Mouse (Mus musculus): ENCODE results near the gene Prkg1. TPM values are rescaled to one million over a fixed set of nuclear protein-coding genes. Genes with fewer than 3 reads are reported as not detected.
A peak's percentile ranks its signal among the peaks of the same experiment; 100 is the strongest.

Prkg1 gene
- polyA plus RNA-seq, 1 experiment from 2014 or later = 13.7 TPM

GRCm38 (mm10) chr19:31026797-31027196 is 738.0 kb downstream of the Prkg1 start:
- no peak overlapping the region for H3K4me3 ChIP-seq (ENCODE audit: low read depth, low read length)
- H3K36me3 ChIP-seq (ENCODE audit: control insufficient read depth, insufficient read depth, low read length) = no peaks in the 10 kb centered on the region
- H3K4me2 ChIP-seq (ENCODE audit: low read depth, low read length) = no peak overlapping the region
- DNase-seq (ENCODE audit: low spot score) (no peak), ATAC-seq (ENCODE audit: low read depth) (no peak)
- no peak overlapping the region for H3K9ac ChIP-seq (ENCODE audit: low read depth, low read length)
- no peaks in the 10 kb centered on the region for H3K4me1 ChIP-seq (ENCODE audit: control insufficient read depth, insufficient read depth, low read length)
- no peaks in the 10 kb centered on the region for H3K27me3 ChIP-seq (replicated peaks; ENCODE audit: control insufficient read depth, insufficient read depth, low read length)
- H3K9me3 ChIP-seq (ENCODE audit: control insufficient read depth, low read length) = no peaks in the 10 kb centered on the region
- WGBS = 70% methylated on average over 5 of the region's 5 CpGs
- H3K27ac ChIP-seq (replicated peaks; ENCODE audit: low read depth, low read length) = no peak overlapping the region

- H3K4me3 ChIP-seq (ENCODE audit: low read depth, low read length) = no peak overlapping the region
- H3K9ac ChIP-seq (ENCODE audit: low read depth, low read length) = no peak overlapping the region
- ATAC-seq (ENCODE audit: low read depth) (no peak), DNase-seq (ENCODE audit: low spot score) (no peak)
- no peaks in the 10 kb centered on the region for H3K27me3 ChIP-seq (replicated peaks; ENCODE audit: control insufficient read depth, insufficient read depth, low read length)
- no peaks in the 10 kb centered on the region for H3K4me1 ChIP-seq (ENCODE audit: control insufficient read depth, insufficient read depth, low read length)
- no peak overlapping the region for H3K27ac ChIP-seq (replicated peaks; ENCODE audit: low read depth, low read length)
- no peaks in the 10 kb centered on the region for H3K9me3 ChIP-seq (ENCODE audit: control insufficient read depth, low read length)
- no peak overlapping the region for H3K4me2 ChIP-seq (ENCODE audit: low read depth, low read length)
- H3K36me3 ChIP-seq (ENCODE audit: control insufficient read depth, insufficient read depth, low read length) = no peaks in the 10 kb centered on the region
- 86% methylated on average over 3 of the region's 3 CpGs for WGBS
Observed at GRCm38 (mm10) chr19:31011528-31012133, 753.2 kb downstream of the Prkg1 start.

- no peaks in the 10 kb centered on the region for H3K4me1 ChIP-seq (ENCODE audit: control insufficient read depth, insufficient read depth, low read length)
- no peak overlapping the region for H3K27ac ChIP-seq (replicated peaks; ENCODE audit: low read depth, low read length)
- H3K9ac ChIP-seq (ENCODE audit: low read depth, low read length) = no peak overlapping the region
- no peaks in the 10 kb centered on the region for H3K9me3 ChIP-seq (ENCODE audit: control insufficient read depth, low read length)
- no peaks in the 10 kb centered on the region for H3K27me3 ChIP-seq (replicated peaks; ENCODE audit: control insufficient read depth, insufficient read depth, low read length)
- no peak overlapping the region for H3K4me3 ChIP-seq (ENCODE audit: low read depth, low read length)
- H3K36me3 ChIP-seq (ENCODE audit: control insufficient read depth, insufficient read depth, low read length) = no peaks in the 10 kb centered on the region
- no peak for DNase-seq (ENCODE audit: low spot score)
- WGBS = 82% methylated on average over 2 of the region's 2 CpGs
- ATAC-seq (ENCODE audit: low read depth) = no peak
- no peak overlapping the region for H3K4me2 ChIP-seq (ENCODE audit: low read depth, low read length)
Observed at GRCm38 (mm10) chr19:30998572-30998971, 766.3 kb downstream of the Prkg1 start.

- Histone ChIP-seq H3K4me1 (ENCODE audit: control insufficient read depth, insufficient read depth, low read length) (no peaks in the 10 kb centered on the region), H3K27me3 (replicated peaks; ENCODE audit: control insufficient read depth, insufficient read depth, low read length) (no peaks in the 10 kb centered on the region), H3K9ac (ENCODE audit: low read depth, low read length) (no peak overlapping the region), H3K36me3 (ENCODE audit: control insufficient read depth, insufficient read depth, low read length) (no peaks in the 10 kb centered on the region), H3K4me3 (ENCODE audit: low read depth, low read length) (no peak overlapping the region), H3K4me2 (ENCODE audit: low read depth, low read length) (no peak overlapping the region), H3K27ac (replicated peaks; ENCODE audit: low read depth, low read length) (no peak overlapping the region), H3K9me3 (ENCODE audit: control insufficient read depth, low read length) (no peaks in the 10 kb centered on the region)
- 76% methylated on average over 4 of the region's 4 CpGs for WGBS
- DNase-seq (ENCODE audit: low spot score) = no peak
- no peak for ATAC-seq (ENCODE audit: low read depth)
Observed at GRCm38 (mm10) chr19:30990390-30990789, 774.4 kb downstream of the Prkg1 start.

GRCm38 (mm10) chr19:30982436-30982835 is 782.4 kb downstream of the Prkg1 start:
- ATAC-seq (ENCODE audit: low read depth) = no peak; the same call in 1 of the 2 replicates
- no peak overlapping the region for H3K27ac ChIP-seq (replicated peaks; ENCODE audit: low read depth, low read length)
- H3K4me2 ChIP-seq (ENCODE audit: low read depth, low read length) = no peak overlapping the region
- H3K27me3 ChIP-seq (replicated peaks; ENCODE audit: control insufficient read depth, insufficient read depth, low read length) = no peaks in the 10 kb centered on the region
- peak; percentile 17 for DNase-seq (ENCODE audit: low spot score)
- no peaks in the 10 kb centered on the region for H3K4me1 ChIP-seq (ENCODE audit: control insufficient read depth, insufficient read depth, low read length)
- no peaks in the 10 kb centered on the region for H3K9me3 ChIP-seq (ENCODE audit: control insufficient read depth, low read length)
- H3K36me3 ChIP-seq (ENCODE audit: control insufficient read depth, insufficient read depth, low read length) = no peaks in the 10 kb centered on the region
- H3K4me3 ChIP-seq (ENCODE audit: low read depth, low read length) = no peak overlapping the region
- H3K9ac ChIP-seq (ENCODE audit: low read depth, low read length) = no peak overlapping the region
- 87% methylated on average over 4 of the region's 4 CpGs for WGBS

- DNase-seq (ENCODE audit: low spot score) (no peak), ATAC-seq (ENCODE audit: low read depth) (no peak)
- 84% methylated on average over 4 of the region's 4 CpGs for whole genome bisulfite sequencing
- Histone ChIP-seq H3K27me3 (replicated peaks; ENCODE audit: control insufficient read depth, insufficient read depth, low read length) (no peaks in the 10 kb centered on the region), H3K9ac (ENCODE audit: low read depth, low read length) (no peak overlapping the region), H3K36me3 (ENCODE audit: control insufficient read depth, insufficient read depth, low read length) (no peaks in the 10 kb centered on the region), H3K27ac (replicated peaks; ENCODE audit: low read depth, low read length) (no peak overlapping the region), H3K4me2 (ENCODE audit: low read depth, low read length) (no peak overlapping the region), H3K4me3 (ENCODE audit: low read depth, low read length) (no peak overlapping the region), H3K4me1 (ENCODE audit: control insufficient read depth, insufficient read depth, low read length) (no peaks in the 10 kb centered on the region), H3K9me3 (ENCODE audit: control insufficient read depth, low read length) (no peaks in the 10 kb centered on the region)
Observed at GRCm38 (mm10) chr19:30978096-30978495, 786.7 kb downstream of the Prkg1 start.

- Histone ChIP-seq H3K9ac (ENCODE audit: low read depth, low read length) (no peak overlapping the region), H3K27me3 (replicated peaks; ENCODE audit: control insufficient read depth, insufficient read depth, low read length) (no peaks in the 10 kb centered on the region), H3K4me1 (ENCODE audit: control insufficient read depth, insufficient read depth, low read length) (no peaks in the 10 kb centered on the region), H3K27ac (replicated peaks; ENCODE audit: low read depth, low read length) (no peak overlapping the region), H3K4me3 (ENCODE audit: low read depth, low read length) (no peak overlapping the region), H3K36me3 (ENCODE audit: control insufficient read depth, insufficient read depth, low read length) (no peaks in the 10 kb centered on the region), H3K9me3 (ENCODE audit: control insufficient read depth, low read length) (no peaks in the 10 kb centered on the region), H3K4me2 (ENCODE audit: low read depth, low read length) (no peak overlapping the region)
- no peak for ATAC-seq (ENCODE audit: low read depth)
- WGBS = 71% methylated on average over 3 of the region's 3 CpGs
- DNase-seq (ENCODE audit: low spot score) = no peak
Observed at GRCm38 (mm10) chr19:30950610-30951009, 814.2 kb downstream of the Prkg1 start.

- 59% methylated on average over 1 of the region's 1 CpGs for WGBS
- no peak overlapping the region for H3K27ac ChIP-seq (replicated peaks; ENCODE audit: low read depth, low read length)
- ATAC-seq (ENCODE audit: low read depth) (no peak), DNase-seq (ENCODE audit: low spot score) (no peak)
- no peak overlapping the region for H3K4me2 ChIP-seq (ENCODE audit: low read depth, low read length)
- H3K4me3 ChIP-seq (ENCODE audit: low read depth, low read length) = no peak overlapping the region
- H3K9ac ChIP-seq (ENCODE audit: low read depth, low read length) = no peak overlapping the region
- H3K36me3 ChIP-seq (ENCODE audit: control insufficient read depth, insufficient read depth, low read length) = no peaks in the 10 kb centered on the region
- no peaks in the 10 kb centered on the region for H3K27me3 ChIP-seq (replicated peaks; ENCODE audit: control insufficient read depth, insufficient read depth, low read length)
- no peaks in the 10 kb centered on the region for H3K4me1 ChIP-seq (ENCODE audit: control insufficient read depth, insufficient read depth, low read length)
- no peaks in the 10 kb centered on the region for H3K9me3 ChIP-seq (ENCODE audit: control insufficient read depth, low read length)
Observed at GRCm38 (mm10) chr19:30948202-30948601, 816.6 kb downstream of the Prkg1 start.

GRCm38 (mm10) chr19:30942369-30942992 is 822.4 kb downstream of the Prkg1 start:
- H3K9ac ChIP-seq (ENCODE audit: low read depth, low read length) = no peak overlapping the region
- H3K4me3 ChIP-seq (ENCODE audit: low read depth, low read length) = no peak overlapping the region
- ATAC-seq (ENCODE audit: low read depth) = no peak
- H3K27ac ChIP-seq (replicated peaks; ENCODE audit: low read depth, low read length) = no peak overlapping the region
- DNase-seq (ENCODE audit: low spot score) = peak; percentile 30
- H3K4me1 ChIP-seq (ENCODE audit: control insufficient read depth, insufficient read depth, low read length) = no peaks in the 10 kb centered on the region
- H3K4me2 ChIP-seq (ENCODE audit: low read depth, low read length) = no peak overlapping the region
- H3K9me3 ChIP-seq (ENCODE audit: control insufficient read depth, low read length) = no peaks in the 10 kb centered on the region
- 43% methylated on average over 5 of the region's 5 CpGs for WGBS
- no peaks in the 10 kb centered on the region for H3K36me3 ChIP-seq (ENCODE audit: control insufficient read depth, insufficient read depth, low read length)
- H3K27me3 ChIP-seq (replicated peaks; ENCODE audit: control insufficient read depth, insufficient read depth, low read length) = no peaks in the 10 kb centered on the region

All from embryonic facial prominence, embryonic 14.5 days (tissue).